Mouse (Mus musculus) heart, adult 18-20 months (tissue): ENCODE measurements at regions not wholly inside any gene's neighbourhood (a gene's known extent, or its start where the extent isn't known, plus 50 kb on each side); places are given as distances from the start of the nearest gene placed in this dataset.
"Not testable (repeated sequence)": the region's sequence is repeated elsewhere in the genome, so short reads cannot be mapped to it uniquely, and the experiment has no call there.

Source experiments
- DNase-seq, 2 experiments: peaks; one replicate each; pipeline ENCODE4 v3.0.0; 2021 to 2022; ENCODE audit warnings: mixed read lengths in 1 of 2

DNA sequence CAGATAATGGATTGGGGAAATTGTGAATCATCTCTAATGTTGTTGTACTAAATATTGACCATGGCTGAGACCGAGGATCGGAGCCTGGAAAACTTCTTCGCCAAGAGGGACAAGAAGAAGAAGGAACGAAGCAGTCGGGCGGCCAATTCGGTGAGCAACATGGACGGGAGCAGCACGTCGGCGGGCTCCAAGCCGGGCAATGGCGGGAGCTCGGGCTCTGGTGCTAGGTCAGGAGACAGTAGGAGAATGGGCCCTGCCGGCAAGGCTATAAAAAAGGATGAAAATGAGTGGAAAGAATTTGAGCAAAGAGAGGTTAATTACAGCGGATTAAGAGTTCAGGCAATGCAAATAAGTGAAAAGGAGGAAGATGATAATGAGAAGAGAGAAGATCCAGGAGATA is 55.0 kb upstream of the Zfp990 start:
- DNase-seq = not testable (repeated sequence)

DNA sequence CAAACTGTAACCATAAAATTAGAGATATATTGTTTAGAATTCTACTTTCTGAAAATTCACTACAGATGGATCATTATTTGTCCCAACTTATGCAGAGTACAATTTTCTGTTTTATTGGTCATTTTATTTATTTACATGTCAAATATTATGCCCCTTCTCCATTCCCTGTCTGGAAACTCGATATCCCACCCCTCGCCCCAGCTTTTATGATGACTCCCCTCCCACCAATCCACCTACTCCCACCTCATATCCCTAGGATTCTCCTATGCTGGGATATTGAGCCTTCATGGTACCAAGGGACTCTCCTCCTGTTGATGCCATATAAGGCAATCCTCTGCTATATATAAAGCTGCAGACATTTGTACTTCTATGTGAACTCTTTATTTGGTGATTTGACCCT is 62.0 kb upstream of the Zfp990 start:
- DNase-seq = no peak

DNA sequence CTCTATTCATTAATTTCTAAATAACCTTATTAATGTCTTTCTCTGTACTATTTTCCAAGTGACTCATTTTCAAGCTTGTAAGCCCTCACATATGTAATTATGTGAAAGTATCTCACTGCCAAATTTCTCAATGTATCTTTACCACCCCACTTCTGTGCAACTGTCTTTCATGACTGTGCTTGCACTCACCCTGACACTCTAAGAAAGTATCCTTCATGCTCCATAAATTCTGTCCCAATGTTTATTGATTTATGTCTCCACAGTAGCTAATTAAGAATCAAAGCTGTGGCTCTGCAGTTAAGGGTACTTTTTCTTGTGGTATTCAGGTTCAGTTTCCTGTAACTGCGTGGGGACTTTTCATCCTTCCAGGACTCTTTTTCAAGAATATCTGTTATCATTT is 73.8 kb upstream of the Zfp990 start:
- DNase-seq = not testable (repeated sequence)

- DNase-seq = no peak
Observed at GRCm38 (mm10) chr4:145434519-145434918, 76.0 kb upstream of the Zfp990 start.

DNA sequence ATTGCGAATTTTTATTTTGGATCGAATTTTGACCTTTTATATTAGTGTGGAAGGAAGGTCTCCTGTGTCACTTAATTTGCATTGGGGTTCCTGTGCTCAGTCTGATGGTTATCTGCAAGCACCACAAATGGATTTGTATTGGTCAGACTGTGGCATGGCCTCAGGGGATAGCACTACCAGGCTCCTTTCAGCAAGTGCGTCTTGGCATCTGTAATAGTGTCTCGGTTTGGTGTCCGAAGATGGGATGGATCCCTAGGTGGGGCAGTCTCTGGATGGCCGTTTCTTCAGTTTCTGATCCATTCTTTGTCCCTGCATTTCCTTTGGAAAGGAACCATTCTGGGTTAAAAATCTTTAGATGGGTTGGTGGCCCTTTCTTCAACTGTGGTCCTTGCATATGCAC is 76.5 kb upstream of the Zfp990 start:
- no peak for DNase-seq

- not testable (repeated sequence) for DNase-seq
Observed at GRCm38 (mm10) chr4:145433235-145433634, 77.3 kb upstream of the Zfp990 start.

GRCm38 (mm10) chr4:145431910-145432765 is 78.4 kb upstream of the Zfp990 start:
- DNase-seq = no peak

- not testable (repeated sequence) for DNase-seq
Observed at GRCm38 (mm10) chr4:145417837-145418236, 92.7 kb upstream of the Zfp990 start.

DNA sequence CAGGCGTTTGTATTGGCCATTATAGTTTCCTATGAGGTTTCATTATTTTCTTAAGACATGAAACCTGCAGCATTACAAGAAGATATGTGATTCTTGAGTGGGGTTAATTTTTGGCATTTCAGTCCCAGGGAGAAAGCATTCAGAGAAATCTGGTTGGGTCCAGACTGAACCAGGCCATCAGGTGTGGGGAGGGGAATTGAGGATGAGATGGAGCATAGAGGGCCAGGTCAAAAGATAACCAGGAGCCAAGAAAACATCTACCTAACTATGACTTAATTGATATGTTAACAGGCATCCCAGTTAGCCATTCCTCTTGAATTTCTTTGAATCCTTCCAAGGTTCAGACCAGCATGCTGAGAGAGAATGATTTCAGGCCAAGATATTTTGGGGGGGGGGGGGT is 96.2 kb upstream of the Tnfrsf8 start:
- DNase-seq = no peak

DNA sequence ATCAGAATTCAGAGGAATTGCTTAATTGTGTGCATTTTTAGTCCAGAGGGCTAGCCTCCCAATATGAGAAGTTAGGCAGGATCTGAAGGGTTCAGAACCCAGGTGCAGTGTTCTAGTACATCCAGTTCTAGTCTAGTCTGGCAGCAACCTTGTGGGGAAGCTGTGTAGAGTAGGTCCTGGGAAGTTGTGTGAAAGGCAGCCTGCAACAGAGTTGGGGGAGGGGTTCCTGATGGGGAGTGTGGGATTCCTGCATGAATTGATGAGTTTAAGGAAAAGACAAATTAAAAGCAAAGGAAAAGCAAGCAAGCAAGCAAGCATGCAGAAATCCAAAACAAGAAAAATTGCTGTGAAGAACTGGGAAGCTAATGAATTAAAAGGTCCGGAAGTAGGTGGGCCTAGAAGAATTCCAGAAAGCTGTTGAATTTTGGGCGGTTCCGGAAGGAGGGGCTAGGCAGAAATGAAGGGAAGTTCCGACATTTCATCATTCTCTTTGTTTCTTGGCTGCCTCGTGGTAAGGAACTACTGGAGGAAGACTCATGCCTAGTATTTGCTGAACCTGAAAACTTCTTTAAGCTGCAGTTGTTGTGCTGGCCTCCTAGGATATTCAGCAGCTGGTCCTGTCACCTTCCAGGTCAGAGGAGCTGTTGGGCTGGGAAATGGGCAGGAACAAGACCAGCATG is 95.0 kb upstream of the Tnfrsf8 start:
- no peak for DNase-seq

GRCm38 (mm10) chr4:145406050-145406449 is 91.1 kb upstream of the Tnfrsf8 start:
- not testable (repeated sequence) for DNase-seq

GRCm38 (mm10) chr4:145404230-145404629 is 89.3 kb upstream of the Tnfrsf8 start:
- not testable (repeated sequence) for DNase-seq

DNA sequence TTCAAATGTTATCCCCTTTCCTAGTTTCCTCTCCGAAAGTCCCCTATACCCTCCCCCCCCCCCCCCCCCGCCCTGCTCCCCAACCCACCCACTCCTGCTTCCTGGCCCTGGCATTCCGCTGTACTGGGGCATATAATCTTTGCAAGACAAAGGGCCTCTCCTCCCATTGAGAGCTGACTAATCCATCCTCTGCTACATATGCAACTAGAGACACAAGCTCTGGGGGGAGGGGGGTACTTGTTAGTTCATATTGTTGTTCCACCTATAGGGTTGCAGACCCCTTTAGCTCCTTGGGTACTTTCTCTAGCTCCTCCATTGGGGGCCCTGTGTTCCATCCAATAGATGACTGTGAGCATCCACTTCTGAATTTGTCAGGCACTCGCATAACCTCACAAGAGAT is 63.9 kb upstream of the Tnfrsf8 start:
- not testable (repeated sequence) for DNase-seq

DNA sequence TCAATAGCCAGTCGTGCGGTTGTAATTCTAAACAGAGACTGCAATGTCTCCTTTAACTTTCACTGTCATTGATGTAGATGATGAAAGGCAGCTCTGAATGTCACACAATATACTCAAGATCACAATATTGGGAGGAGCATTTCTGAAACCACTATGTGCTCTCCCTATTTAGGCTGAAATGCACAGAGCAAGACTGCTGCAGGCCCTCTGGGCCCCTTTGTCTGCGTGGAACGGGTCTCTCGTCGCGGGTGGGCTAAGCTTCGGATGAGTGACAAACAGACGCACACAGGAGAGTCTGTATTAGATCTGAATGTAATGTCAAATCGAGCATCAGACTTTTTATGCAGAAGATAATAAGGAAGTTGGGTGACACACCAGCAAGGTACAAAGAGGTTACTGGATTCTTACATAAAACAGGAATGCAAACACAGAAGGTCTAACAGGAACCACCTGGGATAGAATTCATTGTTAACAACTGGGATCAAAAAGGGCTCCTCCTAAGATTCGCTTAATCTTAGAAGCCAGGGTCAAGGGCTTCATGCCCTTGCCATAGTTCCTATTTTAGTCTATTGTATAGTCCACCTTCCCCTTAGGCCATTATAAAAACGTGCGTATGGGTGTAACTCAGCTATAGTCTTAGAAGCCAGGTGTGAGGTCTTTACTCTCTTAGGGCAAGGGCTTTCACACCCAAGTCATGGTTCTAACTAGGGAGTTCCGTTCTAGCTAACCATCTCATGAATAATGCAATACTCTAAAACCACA is 62.5 kb upstream of the Tnfrsf8 start:
- DNase-seq = not testable (repeated sequence)

- DNase-seq = no peak
Observed at GRCm38 (mm10) chr4:145369753-145370152, 54.8 kb upstream of the Tnfrsf8 start.

DNA sequence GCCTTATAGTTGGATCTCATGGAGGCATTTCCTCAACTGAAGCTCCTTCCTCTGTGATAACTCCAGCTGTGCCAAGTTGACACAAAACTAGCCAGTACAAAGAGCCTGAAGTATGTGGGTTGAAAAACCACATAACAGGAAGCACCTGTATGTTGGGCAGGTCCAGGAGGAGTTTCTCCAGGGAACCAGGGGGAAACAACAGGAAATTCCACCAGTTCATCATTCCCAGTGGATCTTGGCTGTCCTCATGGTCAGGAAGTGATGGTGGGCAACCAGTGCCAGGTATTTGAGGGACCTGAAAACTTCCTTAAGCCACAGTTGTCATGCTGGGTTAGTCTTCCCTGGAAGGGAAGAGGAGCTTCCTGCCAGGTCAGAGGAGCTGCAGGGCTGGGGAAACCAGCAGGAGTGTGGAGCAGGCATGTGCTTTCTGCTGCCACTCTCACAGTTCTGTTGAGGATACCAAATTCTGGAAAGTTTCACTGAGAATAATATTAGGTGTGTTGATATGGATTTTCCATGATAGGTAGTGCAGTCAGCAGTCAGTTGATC is 52.4 kb upstream of the Tnfrsf8 start:
- peak in 1 of 2 experiments; percentile 24 for DNase-seq

DNA sequence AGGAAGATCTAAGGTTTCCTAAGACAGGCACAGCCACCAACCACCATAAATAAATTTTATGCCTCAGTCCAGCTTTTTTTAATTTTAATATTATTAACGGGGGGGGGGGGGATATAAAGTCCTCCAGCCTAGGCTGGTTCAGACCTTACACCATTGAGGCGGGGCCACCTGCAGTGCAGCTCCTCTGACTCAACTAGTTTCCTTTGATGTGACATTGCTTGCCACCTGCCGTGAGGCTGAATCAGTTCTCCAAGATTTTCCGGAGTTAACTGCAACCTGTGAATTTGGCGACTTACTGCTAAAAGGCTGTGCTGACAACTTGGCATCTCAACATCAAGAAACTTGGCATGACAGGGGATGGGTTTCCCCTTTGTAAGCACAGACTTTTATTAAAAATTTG is 51.3 kb upstream of the Tnfrsf8 start:
- no peak for DNase-seq

DNA sequence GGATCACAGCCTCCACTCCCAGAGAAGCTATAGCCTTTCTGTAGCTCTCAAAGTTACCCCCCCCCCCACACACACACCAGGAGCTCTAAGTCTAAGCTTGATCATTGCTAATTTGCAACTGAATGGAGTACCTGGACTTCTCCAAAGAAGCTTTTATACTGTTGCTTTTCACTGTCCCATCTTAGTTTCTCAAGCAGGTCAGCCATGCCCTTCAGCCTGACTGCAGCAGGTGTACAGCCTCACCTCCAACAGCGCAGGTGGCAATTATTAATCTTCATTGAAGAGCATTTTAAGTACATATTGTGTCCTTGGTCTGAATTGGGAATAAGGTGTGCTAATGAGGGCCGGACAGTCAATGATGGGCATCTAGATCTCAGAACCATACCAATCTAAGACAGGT is 50.8 kb upstream of the Tnfrsf8 start:
- DNase-seq = not testable (repeated sequence)
